Mouse (Mus musculus) natural killer cell, adult 2 months (primary cell): Measurements from ENCODE around the gene Olfr1426.
"Not testable (repeated sequence)": the region's sequence is repeated elsewhere in the genome, so short reads cannot be mapped to it uniquely, and the experiment has no call there.

ENCODE experiments used
- DNase-seq, 2 experiments: peaks; one replicate each; pipeline ENCODE4 v3.0.0; 2022; ENCODE audit warnings: low spot score in 2 of 2

The Olfr1426 gene

DNA sequence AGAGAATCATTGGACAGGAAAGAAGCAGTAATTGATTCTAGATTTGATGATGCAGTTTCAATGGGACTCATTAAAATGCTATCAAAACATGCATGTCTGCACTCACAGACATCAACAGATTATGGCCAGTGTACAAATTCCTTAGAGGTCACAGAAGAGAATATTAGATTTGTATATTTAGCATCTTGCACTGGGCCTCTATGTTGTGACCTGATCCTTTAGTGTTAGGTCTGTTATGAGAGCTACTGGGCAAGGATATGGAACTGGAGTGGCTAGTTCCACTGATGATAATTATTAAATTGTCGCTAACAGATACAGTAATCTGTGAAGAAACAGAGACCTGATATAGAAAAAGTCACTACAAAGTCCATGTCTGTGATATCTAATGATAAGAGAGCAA lies at the start of gene Olfr1426:
Gene Olfr1426 (minus strand): TSS at position 101 of the 400 bp plus-strand sequence.
- no peak for DNase-seq

- DNase-seq = no peak
Observed at GRCm38 (mm10) chr19:12134289-12134688, 42.5 kb upstream of the Olfr1426 start.

DNA sequence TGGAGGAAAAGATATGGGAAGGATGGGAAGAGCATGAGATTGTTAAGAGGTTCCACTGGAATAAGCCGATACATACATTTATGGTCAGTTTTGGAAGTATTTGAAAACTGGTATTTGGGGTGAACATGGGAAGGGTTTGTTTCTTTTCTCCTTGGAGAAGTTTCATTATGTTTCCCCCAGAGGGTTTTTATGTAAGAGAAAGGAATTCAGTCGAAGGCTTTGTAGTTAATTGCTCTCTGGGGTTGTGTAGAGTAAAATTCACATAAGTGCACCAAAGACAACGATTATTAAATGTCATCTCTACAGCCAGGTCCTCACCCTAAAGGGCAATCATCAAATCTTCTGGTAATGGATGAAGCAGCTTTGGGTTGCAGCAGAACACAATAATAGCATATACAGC lies 31.3 kb upstream of the Olfr1426 start, which contains the start of gene Olfr76:
Gene Olfr76 (minus strand): TSS at position 101 of the 400 bp plus-strand sequence.
- no peak for DNase-seq

GRCm38 (mm10) chr19:12116464-12116863 lies 24.7 kb upstream of the Olfr1426 start:
- no peak for DNase-seq

- no peak for DNase-seq
Observed at GRCm38 (mm10) chr19:12115797-12116196, 24.0 kb upstream of the Olfr1426 start, which contains the start of gene Olfr1428. Gene Olfr1428 (minus strand): TSS chr19:12115897.

GRCm38 (mm10) chr19:12113807-12114206 lies 22.0 kb upstream of the Olfr1426 start:
- DNase-seq = no peak

- DNase-seq = no peak
Observed at GRCm38 (mm10) chr19:12104541-12104940, 12.7 kb upstream of the Olfr1426 start.

DNA sequence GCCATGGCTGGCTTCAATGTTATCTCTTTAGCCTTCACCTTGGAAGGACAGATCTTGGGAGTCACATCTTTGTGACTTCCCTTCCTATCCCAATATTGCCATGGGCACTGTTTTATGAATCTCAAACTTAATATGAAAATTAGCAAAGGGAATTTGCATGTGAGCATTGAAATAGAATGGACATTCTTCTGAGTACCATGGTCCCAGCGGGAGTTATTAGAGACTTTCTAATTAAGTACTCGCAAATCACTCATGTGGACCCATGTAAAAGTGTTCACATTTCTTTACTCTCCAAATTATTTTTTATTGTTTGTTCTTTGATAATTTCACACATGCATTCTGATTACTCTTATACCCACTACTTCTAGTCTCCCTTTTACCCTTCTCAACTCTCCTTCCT lies 11.4 kb upstream of the Olfr1426 start, which contains the start of gene Olfr1427:
Gene Olfr1427 (minus strand): TSS at position 101 of the 400 bp plus-strand sequence.
- DNase-seq = no peak

DNA sequence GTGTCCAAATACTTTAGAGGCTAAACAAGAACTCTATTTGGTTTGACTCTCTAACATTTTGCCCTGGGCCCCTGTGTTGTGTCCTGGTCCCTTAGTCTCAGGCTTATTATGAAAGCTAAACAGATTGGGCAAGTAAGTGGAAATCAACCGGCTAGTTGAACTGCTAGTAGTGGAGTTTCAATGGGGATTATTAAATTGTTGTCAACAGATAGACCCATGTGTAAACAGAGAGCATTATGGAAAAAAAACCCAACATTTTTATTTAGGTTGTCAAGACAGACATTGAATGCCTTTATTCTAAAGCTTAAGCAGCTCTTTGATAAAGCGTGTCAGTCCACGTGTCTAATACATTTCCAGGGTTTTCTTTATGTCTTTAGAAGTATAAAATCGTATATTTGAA lies 14.2 kb downstream of the Olfr1426 start, which contains the start of gene Olfr1425:
Gene Olfr1425 (minus strand): TSS at position 101 of the 400 bp plus-strand sequence.
- DNase-seq = not testable (repeated sequence)

DNA sequence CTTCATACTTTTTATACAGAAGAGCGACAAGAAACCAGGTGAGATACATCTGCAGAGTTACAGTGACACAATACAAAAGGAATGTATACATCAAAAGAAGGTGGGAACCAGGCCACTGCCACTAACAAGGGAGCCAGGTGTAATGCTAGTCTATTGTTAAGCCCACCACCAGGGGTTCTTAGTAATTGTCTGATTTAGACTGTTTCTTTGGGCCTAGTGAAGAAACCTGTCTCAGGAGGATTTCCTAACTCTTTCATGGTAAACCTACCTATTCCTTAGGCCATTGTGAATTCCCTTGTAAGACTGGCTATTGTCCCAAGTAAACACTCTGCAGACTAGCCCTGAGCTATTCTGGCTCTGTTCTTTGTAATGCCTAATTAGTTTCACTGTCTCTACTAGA lies 22.3 kb downstream of the Olfr1426 start:
- DNase-seq = not testable (repeated sequence)

GRCm38 (mm10) chr19:12067806-12068205 lies 24.0 kb downstream of the Olfr1426 start:
- DNase-seq = not testable (repeated sequence)

DNA sequence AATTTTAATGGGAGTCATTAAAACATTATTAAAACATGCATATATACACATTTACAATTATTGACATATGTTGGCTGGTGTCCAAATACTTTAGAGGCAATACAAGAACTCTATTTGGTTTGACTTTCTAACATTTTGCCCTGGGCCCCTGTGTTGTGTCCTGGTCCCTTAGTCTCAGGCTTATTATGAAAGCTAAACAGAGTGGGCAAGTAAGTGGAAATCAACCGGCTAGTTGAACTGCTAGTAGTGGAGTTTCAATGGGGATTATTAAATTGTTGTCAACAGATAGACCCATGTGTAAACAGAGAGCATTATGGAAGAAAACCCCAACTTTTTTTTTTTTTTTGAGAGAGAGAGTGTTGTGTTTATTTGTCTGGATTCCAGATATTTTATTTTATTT lies 29.2 kb downstream of the Olfr1426 start, which contains the start of gene Olfr1424:
Gene Olfr1424 (minus strand): TSS at position 101 of the 400 bp plus-strand sequence.
- DNase-seq = not testable (repeated sequence)

DNA sequence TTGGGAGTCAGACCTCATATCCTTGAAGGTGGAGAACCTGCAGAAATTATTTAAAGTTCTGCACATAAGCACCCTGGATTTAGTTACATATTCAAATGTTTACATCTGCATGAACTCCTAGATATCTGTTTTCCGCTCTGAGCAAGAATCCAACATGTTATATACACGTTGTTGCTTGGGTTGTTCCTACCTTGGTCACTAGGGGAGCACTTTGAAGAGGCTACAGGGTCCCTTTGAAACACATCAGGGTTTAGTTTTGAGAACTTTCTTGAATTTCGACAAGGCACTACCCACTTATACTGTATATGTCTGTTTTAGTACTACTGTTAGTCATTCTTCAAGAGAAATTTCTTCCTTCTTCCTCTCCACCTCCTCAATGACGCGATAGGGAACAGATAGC lies 48.6 kb downstream of the Olfr1426 start:
- no peak for DNase-seq

- DNase-seq = no peak
Observed at GRCm38 (mm10) chr19:12041217-12041616, 50.6 kb downstream of the Olfr1426 start, which contains the start of gene Olfr1423. Gene Olfr1423 (minus strand): TSS chr19:12041317.

- no peak for DNase-seq
Observed at GRCm38 (mm10) chr19:12037727-12038126, 54.1 kb downstream of the Olfr1426 start.
